Mouse (Mus musculus): ENCODE measurements around the gene Eno1. TPM values are rescaled to one million over a fixed set of nuclear protein-coding genes. Genes with fewer than 3 reads are reported as not detected.
A peak's percentile ranks its signal among the peaks of the same experiment; 100 is the strongest.

Eno1 gene
- polyA plus RNA-seq, 1 experiment from 2014 or later: 1,577 TPM

DNA sequence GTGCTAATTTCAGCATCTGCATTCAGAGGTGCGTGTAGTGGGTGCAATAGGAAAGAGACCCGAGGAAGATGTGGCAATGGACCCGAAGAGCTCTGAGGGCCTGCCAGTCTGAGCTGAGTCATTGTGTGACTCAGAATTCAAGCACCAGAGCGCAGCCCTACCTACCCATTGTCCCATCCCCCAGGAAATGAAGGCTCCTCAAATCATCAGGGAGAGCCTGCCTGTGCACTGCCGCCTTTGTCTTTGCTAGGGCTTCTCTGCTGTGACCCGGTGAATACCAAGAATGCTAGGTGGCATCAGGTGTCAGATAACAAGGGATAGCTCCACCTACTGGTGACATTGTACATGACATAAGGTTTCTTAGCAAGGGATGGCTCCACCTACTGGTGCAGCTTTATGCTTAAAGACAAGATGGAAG, 3.4 kb downstream of the Eno1 start:
- 7% methylated on average over 6 of the region's 6 CpGs for WGBS
- Histone ChIP-seq H3K9me3 (no peaks in the 10 kb centered on the region), H3K4me1 (peaks cover 27% of the 10 kb centered on the region), H3K27ac (peak overlapping the region; percentile 76), H3K27me3 (no peaks in the 10 kb centered on the region), H3K36me3 (peaks cover 47% of the 10 kb centered on the region), H3K9ac (no peak overlapping the region), H3K4me3 (no peak overlapping the region; the same call in 1 of the 2 replicates), H3K4me2 (replicated peaks) (peak overlapping the region; percentile 79)
- ATAC-seq (ENCODE audit: insufficient number of reproducible peaks, insufficient read depth, low FRiP score, low TSS enrichment): no peak

DNA sequence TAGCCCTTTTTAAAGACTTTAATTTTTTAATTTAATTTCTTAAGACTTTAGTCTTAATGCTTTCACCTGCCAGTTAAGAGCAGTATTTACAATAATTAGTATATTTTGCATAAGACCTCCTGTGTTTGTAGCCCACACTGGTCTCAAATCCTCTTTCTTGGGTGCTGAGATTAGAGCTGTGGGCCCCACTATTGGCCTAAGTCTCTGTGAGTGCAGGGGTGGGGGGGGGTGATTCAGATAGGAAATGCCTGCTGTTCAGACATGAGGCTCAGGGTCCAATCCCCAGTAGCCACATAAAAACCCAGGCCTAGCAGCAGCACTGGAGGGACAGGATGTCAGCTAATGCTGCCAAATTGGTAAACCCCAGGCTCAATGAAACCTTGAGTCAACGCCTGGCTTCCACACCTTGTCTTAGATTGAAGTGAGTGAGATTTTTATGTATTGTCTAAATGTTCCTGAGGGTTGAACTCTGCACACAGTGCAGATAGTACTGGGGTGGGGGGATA, 3.9 kb downstream of the Eno1 start:
- 76% methylated on average over 1 of the region's 1 CpGs for WGBS
- Histone ChIP-seq H3K36me3 (peaks cover 52% of the 10 kb centered on the region), H3K9ac (no peak overlapping the region), H3K27ac (no peak overlapping the region), H3K4me3 (no peak overlapping the region), H3K27me3 (no peaks in the 10 kb centered on the region), H3K4me1 (peaks cover 27% of the 10 kb centered on the region), H3K9me3 (no peaks in the 10 kb centered on the region), H3K4me2 (replicated peaks) (no peak overlapping the region)
- no peak for ATAC-seq (ENCODE audit: insufficient number of reproducible peaks, insufficient read depth, low FRiP score, low TSS enrichment)

DNA sequence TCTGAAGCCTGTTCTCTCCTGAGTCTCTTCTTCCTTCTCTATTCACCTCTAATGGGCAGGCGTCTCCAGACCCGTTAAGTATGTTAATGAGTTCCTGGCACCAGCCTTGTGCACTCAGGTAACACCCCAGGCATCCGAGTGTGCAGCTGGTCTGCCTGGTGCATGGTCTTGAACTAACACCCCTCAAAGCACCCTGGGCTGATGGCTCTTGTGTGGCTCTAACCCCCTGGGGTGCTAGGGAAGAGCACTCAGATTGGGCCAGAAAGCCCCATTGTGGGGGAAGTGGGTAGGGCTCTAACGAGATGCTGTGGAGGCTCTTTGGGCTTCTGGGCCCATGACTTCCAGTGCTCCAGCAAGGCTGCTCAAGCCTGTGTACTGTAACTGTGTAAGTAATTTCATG, 5.2 kb downstream of the Eno1 start:
- Histone ChIP-seq H3K4me1 (peaks cover 27% of the 10 kb centered on the region), H3K27me3 (no peaks in the 10 kb centered on the region), H3K9ac (no peak overlapping the region), H3K36me3 (peaks cover 65% of the 10 kb centered on the region), H3K4me3 (no peak overlapping the region), H3K9me3 (no peaks in the 10 kb centered on the region), H3K27ac (no peak overlapping the region), H3K4me2 (replicated peaks) (no peak overlapping the region)
- WGBS: 70% methylated on average over 4 of the region's 4 CpGs
- ATAC-seq (ENCODE audit: insufficient number of reproducible peaks, insufficient read depth, low FRiP score, low TSS enrichment): no peak

DNA sequence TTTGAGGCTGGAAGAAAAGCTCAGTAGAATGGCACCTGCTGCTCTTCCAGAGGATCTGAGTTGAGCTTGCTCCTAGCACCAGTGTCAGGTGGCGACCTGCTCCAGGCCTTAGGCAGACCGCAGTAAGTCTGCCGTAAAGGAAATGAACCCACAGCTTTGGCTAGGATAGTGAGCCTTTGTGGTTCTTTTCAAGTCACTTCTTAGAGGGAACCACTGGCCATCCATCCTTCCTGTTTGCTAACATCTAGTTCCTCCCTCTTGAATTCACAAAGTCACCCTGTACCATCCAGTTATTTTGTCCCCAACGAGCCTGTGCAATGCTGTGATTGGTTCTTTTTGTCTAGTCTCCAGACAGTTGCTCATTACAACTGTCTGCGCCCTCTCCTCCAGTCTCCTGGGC, 6.2 kb downstream of the Eno1 start:
- H3K4me2 ChIP-seq (replicated peaks): no peak overlapping the region
- H3K36me3 ChIP-seq: peaks cover 75% of the 10 kb centered on the region
- H3K9me3 ChIP-seq: no peaks in the 10 kb centered on the region
- no peaks in the 10 kb centered on the region for H3K27me3 ChIP-seq
- 81% methylated on average over 5 of the region's 5 CpGs for WGBS
- H3K9ac ChIP-seq: no peak overlapping the region
- H3K4me1 ChIP-seq: peaks cover 27% of the 10 kb centered on the region
- no peak overlapping the region for H3K27ac ChIP-seq
- ATAC-seq (ENCODE audit: insufficient number of reproducible peaks, insufficient read depth, low FRiP score, low TSS enrichment): no peak
- H3K4me3 ChIP-seq: no peak overlapping the region

DNA sequence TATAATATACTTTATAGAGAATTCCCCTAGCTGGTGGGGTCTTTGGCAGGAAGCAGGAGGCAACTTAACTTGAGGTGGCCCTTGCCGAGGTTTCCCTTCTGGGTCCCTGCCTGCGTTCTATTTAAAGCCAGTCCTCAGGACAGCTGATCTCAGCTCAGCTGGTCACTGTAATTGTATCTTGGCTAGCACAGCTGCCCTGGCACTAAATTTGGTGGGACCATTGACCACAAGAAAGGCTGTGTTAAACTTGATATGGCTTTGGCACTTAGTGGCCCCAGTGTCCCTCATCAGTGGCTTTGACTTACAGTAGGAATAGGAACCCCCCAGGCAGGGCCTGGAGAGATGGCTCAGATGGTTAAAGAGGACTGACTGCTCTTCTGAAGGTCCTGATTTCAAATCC, 9.4 kb downstream of the Eno1 start:
- no peak for ATAC-seq (ENCODE audit: insufficient number of reproducible peaks, insufficient read depth, low FRiP score, low TSS enrichment)
- Histone ChIP-seq H3K9me3 (no peaks in the 10 kb centered on the region), H3K36me3 (peaks cover 93% of the 10 kb centered on the region), H3K4me1 (peaks cover 11% of the 10 kb centered on the region), H3K27ac (no peak overlapping the region), H3K4me2 (replicated peaks) (no peak overlapping the region), H3K27me3 (no peaks in the 10 kb centered on the region), H3K4me3 (no peak overlapping the region), H3K9ac (no peak overlapping the region)
- 72% methylated on average over 2 of the region's 2 CpGs for WGBS

DNA sequence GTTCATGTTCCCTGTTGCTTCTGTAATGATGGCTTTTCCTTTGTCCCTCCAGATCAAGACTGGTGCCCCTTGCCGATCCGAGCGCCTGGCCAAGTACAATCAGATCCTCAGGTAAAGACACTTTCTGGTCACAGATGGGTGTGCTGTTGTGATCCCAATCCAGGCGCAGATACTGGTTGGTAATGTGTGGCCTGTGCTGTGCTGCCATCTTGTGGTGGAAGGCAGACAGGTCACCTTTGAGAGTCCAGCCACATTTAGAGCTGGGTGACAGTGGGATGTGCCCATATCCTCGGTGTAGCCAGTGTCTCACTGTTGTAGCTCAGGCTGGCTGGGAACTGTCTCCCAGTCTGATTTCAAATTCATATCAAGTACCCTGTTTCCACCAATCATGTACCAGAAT, 11.5 kb downstream of the Eno1 start:
- Histone ChIP-seq H3K27me3 (no peaks in the 10 kb centered on the region), H3K4me2 (replicated peaks) (no peak overlapping the region), H3K27ac (no peak overlapping the region), H3K36me3 (peaks cover 77% of the 10 kb centered on the region), H3K9me3 (no peaks in the 10 kb centered on the region), H3K4me1 (peaks cover 4% of the 10 kb centered on the region), H3K4me3 (no peak overlapping the region), H3K9ac (no peak overlapping the region)
- ATAC-seq (ENCODE audit: insufficient number of reproducible peaks, insufficient read depth, low FRiP score, low TSS enrichment): no peak
- 55% methylated on average over 5 of the region's 5 CpGs for WGBS

DNA sequence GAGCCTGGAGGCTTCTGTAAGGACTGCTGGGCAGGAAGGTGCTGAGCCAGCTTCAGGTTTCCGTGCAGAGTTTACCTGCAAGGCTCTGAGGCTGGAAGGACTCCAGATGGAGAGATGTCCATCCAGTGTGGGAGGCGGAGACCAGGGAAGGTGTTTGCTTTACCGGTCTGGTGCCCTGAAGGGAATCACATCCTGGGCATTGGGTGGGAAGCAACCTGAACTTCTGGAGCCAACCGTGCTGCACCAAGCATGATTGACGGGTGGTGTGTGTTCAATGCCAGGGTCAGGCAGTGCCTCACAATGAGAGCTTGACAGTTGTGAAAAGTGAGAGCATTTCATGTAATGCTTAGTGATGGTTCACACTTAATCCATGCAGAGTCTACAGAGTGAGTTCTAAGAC, 12.4 kb downstream of the Eno1 start:
- 78% methylated on average over 5 of the region's 5 CpGs for WGBS
- H3K4me2 ChIP-seq (replicated peaks): no peak overlapping the region
- H3K4me1 ChIP-seq: peaks cover 4% of the 10 kb centered on the region
- no peaks in the 10 kb centered on the region for H3K27me3 ChIP-seq
- H3K9ac ChIP-seq: no peak overlapping the region
- no peak overlapping the region for H3K4me3 ChIP-seq
- no peak overlapping the region for H3K27ac ChIP-seq
- no peak for ATAC-seq (ENCODE audit: insufficient number of reproducible peaks, insufficient read depth, low FRiP score, low TSS enrichment)
- peaks cover 68% of the 10 kb centered on the region for H3K36me3 ChIP-seq
- no peaks in the 10 kb centered on the region for H3K9me3 ChIP-seq

DNA sequence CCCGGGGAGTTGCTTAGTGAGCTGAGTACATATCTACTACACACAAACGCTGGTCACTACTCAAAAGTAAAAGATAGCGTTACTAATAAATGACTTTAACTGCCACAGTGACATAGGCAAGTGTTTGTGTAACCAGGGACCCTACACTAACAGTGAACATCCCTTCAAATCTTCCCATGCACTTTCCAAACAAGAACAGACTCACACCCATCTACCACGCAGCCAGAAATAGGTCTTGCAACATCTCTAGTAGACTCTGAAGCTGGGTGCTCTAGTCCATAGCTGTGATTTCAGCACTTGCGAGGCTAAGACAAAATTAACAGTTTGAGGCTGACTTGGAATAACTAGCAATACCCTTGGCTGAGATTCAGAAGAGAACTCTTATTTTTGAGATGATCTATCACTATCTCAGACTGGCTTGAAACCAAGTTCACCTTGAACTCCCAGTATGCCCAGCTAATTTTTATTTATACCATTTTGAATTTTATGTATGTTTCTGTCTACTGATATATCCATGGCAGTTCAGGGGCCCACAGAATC, 13.3 kb downstream of the Eno1 start:
- Histone ChIP-seq H3K27ac (no peak overlapping the region), H3K36me3 (peaks cover 59% of the 10 kb centered on the region), H3K9ac (no peak overlapping the region), H3K27me3 (no peaks in the 10 kb centered on the region), H3K4me1 (peaks cover 4% of the 10 kb centered on the region), H3K4me3 (no peak overlapping the region), H3K9me3 (no peaks in the 10 kb centered on the region), H3K4me2 (replicated peaks) (no peak overlapping the region)
- no peak for ATAC-seq (ENCODE audit: insufficient number of reproducible peaks, insufficient read depth, low FRiP score, low TSS enrichment)
- 75% methylated on average over 5 of the region's 5 CpGs for WGBS

DNA sequence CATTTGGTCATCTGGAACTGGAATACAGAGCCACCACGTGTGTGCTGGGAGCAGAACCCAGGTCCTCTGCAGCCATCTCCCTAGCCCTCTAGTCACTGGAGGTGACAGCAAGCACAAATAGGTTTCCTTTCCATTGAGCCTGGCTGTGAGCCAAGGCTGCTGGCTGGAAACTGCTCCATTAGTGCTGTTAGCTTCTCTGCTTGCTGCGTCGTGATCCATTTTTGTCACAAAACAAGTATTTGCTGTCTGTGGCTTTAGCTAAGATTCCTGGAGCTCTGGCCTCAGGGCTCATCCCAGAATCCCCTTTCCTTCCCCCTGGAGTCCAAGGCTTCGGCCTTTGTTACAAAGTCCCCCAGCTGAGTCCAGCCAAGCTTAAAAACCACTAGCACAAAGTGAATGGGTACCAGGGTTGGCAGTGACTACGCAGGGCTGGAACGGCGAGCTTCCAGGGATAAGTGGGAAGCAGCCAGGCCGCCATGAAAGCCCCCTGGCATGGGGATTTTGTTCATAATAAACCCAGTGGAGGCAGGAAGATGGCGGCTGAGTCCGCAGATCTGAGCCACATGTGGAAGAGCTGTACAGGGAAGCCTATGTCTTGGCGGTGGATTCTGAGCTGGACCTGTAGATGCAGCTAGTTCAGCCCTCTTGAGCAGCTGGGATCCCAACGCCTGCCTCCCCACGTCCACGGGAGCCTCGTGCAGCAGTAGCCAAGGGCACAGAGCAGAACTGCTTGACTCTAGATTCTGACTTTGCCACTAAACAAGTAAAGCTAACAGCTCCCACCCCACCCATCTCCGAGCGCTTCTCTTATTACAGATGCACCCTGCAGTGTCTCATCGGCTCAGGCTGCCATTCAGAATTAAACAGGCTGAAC, 14.3 kb downstream of the Eno1 start:
- Histone ChIP-seq H3K9ac (no peak overlapping the region), H3K4me3 (no peak overlapping the region), H3K27ac (peak overlapping the region; percentile 73), H3K4me2 (replicated peaks) (no peak overlapping the region), H3K4me1 (peaks cover 4% of the 10 kb centered on the region), H3K27me3 (no peaks in the 10 kb centered on the region), H3K9me3 (no peaks in the 10 kb centered on the region), H3K36me3 (peaks cover 49% of the 10 kb centered on the region)
- ATAC-seq (ENCODE audit: insufficient number of reproducible peaks, insufficient read depth, low FRiP score, low TSS enrichment): no peak
- WGBS: 46% methylated on average over 18 of the region's 18 CpGs

DNA sequence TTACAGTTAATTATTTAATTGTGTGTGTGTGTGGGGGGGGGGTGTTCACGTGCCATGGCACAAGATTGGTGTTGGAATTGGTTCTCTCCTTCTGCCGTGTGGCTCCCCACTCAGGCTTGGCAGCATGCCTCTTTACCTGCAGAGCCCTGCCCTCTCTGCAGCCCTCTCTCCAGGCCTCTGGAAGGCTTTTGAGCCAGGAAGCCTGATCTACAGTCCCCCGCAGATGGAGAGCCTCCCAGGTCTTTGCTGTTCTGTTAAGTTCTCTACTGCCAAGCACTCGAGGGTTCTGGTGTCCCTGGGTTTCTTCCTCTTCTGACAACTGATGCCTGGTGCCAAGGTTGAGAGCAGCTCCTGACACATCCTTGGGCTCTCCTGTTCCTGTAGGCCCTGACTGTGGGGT, 17.9 kb downstream of the Eno1 start:
- Histone ChIP-seq H3K36me3 (peaks cover 15% of the 10 kb centered on the region), H3K9me3 (no peaks in the 10 kb centered on the region), H3K4me1 (peaks cover 18% of the 10 kb centered on the region), H3K4me3 (no peak overlapping the region), H3K27me3 (no peaks in the 10 kb centered on the region), H3K27ac (no peak overlapping the region), H3K4me2 (replicated peaks) (no peak overlapping the region), H3K9ac (no peak overlapping the region)
- no peak for ATAC-seq (ENCODE audit: insufficient number of reproducible peaks, insufficient read depth, low FRiP score, low TSS enrichment)
- 70% methylated on average over 4 of the region's 4 CpGs for WGBS

DNA sequence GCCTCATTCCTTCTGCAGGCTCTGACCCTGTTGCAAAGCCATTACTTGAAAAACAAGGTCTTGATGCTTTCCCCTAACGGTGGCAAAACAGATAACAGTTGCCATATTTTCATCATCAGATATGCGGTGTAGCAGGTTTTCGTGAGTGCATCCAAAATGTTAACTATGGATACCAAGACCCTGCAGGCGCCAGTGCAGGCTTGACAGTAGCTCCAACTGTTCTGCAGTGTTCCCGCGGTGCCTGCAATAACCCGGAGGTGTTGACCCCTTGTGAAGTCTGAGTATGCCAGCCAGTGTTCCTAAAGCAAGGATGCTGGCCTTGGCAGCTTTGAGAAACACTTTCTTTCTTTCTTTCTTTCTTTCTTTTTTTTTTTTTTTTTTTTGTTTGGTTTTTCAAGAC, 18.7 kb downstream of the Eno1 start:
- no peak overlapping the region for H3K27ac ChIP-seq
- 85% methylated on average over 7 of the region's 7 CpGs for WGBS
- H3K36me3 ChIP-seq: peaks cover 8% of the 10 kb centered on the region; the same call in 1 of the 2 replicates
- no peak overlapping the region for H3K4me3 ChIP-seq
- no peak overlapping the region for H3K9ac ChIP-seq
- H3K4me2 ChIP-seq (replicated peaks): no peak overlapping the region
- no peaks in the 10 kb centered on the region for H3K9me3 ChIP-seq
- peaks cover 18% of the 10 kb centered on the region for H3K4me1 ChIP-seq
- no peak for ATAC-seq (ENCODE audit: insufficient number of reproducible peaks, insufficient read depth, low FRiP score, low TSS enrichment)
- H3K27me3 ChIP-seq: no peaks in the 10 kb centered on the region

Data from embryonic facial prominence, embryonic 12.5 days (tissue).